Mouse (Mus musculus): Measurements from ENCODE around the gene Wwox. TPM values are rescaled to one million over a fixed set of nuclear protein-coding genes. Genes with fewer than 3 reads are reported as not detected.

Wwox gene
- polyA plus RNA-seq, 1 experiment = 11.3 TPM

DNA sequence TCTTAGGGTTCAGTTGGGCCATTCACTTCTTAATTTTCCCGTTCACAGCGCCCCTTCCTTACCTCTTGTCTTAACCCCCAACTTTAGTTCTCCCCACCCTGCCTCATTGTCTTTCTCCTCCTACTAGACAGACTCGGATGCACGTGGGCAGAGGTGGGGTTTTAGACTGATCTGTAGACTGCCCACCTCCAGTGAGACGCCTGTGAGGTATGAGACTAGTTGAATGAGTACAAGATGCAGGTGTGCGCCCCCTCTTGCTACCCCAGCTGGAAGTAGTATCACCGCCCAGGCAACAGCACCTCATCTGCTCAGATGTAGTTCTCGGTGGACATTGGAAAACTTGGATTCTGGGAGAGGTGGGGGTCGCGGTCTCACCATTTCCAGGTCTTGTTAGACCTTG lies 437.8 kb downstream of the Wwox start:
- no peak overlapping the region for H3K27ac ChIP-seq (ENCODE audit: insufficient read depth, low read length)
- no peaks in the 10 kb centered on the region for H3K4me1 ChIP-seq (ENCODE audit: control insufficient read depth, insufficient read depth, low read length)
- no peak overlapping the region for H3K4me3 ChIP-seq (ENCODE audit: low read depth, low read length)
- no peaks in the 10 kb centered on the region for H3K36me3 ChIP-seq (ENCODE audit: control insufficient read depth, insufficient read depth, low read length, poor library complexity, severe bottlenecking)
- TF ChIP-seq EP300 (IDR thresholded peaks at IDR 0.05; ENCODE audit: insufficient read depth, low read depth, low read length) (no peak), POLR2A (IDR thresholded peaks at IDR 0.05; ENCODE audit: insufficient read depth, low read length) (no peak), CTCF (IDR thresholded peaks at IDR 0.05; ENCODE audit: low read depth, low read length) (no peak)
- no peak overlapping the region for H3K9ac ChIP-seq (ENCODE audit: low read depth, poor library complexity, severe bottlenecking)
- H3K9me3 ChIP-seq (replicated peaks; ENCODE audit: control insufficient read depth, insufficient read depth, low read length, poor library complexity, severe bottlenecking) = no peaks in the 10 kb centered on the region
- H3K27me3 ChIP-seq (ENCODE audit: control insufficient read depth, insufficient read depth, low read length, poor library complexity, severe bottlenecking) = no peaks in the 10 kb centered on the region

DNA sequence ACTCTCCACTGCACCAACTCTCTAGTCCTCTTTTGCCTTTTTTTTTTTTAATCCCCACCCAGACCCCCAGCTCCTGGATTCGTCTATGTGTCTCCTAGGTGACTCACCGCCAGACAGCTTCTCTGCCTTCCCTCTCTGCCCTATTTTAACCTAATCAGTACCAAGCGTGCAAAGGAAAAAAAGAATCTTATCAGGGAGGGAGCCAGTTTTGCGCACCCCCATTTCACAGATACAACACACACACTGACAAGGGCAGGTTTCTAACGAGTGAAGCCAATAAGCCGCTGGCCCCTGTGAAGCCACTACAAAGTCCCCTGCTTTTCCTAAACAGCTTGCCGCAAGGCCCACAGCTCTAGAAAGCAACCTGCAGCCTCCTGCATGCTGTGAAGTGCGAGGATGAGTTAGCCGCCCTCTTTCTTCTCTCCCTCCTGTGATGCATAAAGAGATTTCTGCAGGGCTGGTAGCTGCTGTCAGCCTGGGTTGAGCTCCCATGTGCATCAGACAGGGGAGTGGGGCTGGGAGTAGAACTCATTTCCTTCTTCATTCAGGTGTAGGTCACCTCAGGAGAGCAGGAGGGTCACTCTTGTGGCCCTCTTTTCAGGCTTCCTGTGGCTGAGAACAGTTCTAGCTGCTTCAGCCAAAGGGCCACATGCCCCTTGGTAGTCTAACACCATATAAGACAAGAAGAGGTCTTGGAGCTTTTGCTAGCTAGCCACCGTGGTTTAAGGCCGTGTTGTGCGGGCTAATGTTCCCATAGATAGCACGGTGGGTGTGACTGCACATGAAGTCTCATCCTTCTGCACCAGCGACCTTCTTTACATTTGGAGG lies 439.2 kb downstream of the Wwox start:
- Histone ChIP-seq H3K27ac (ENCODE audit: insufficient read depth, low read length) (no peak overlapping the region), H3K9me3 (replicated peaks; ENCODE audit: control insufficient read depth, insufficient read depth, low read length, poor library complexity, severe bottlenecking) (no peaks in the 10 kb centered on the region), H3K27me3 (ENCODE audit: control insufficient read depth, insufficient read depth, low read length, poor library complexity, severe bottlenecking) (no peaks in the 10 kb centered on the region), H3K36me3 (ENCODE audit: control insufficient read depth, insufficient read depth, low read length, poor library complexity, severe bottlenecking) (no peaks in the 10 kb centered on the region), H3K9ac (ENCODE audit: low read depth, poor library complexity, severe bottlenecking) (no peak overlapping the region), H3K4me1 (ENCODE audit: control insufficient read depth, insufficient read depth, low read length) (no peaks in the 10 kb centered on the region), H3K4me3 (ENCODE audit: low read depth, low read length) (no peak overlapping the region)
- no peak for TF ChIP-seq POLR2A (IDR thresholded peaks at IDR 0.05; ENCODE audit: insufficient read depth, low read length)
- no peak for TF ChIP-seq CTCF (IDR thresholded peaks at IDR 0.05; ENCODE audit: low read depth, low read length)
- TF ChIP-seq EP300 (IDR thresholded peaks at IDR 0.05; ENCODE audit: insufficient read depth, low read depth, low read length) = no peak

DNA sequence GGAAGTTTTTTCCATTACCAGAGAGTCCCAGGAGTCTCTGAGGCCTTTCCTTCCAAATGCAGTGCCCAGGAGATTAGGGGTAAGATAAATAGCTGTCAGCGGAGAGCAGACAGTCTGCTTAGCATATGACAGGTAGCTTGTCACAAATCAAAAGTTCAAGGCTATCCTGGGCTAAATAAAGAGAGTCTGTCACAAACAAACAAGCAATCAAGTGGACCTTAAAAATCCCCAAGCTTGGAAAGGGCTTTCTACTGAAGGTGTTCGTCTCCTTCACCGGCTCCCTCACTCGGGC lies 439.8 kb downstream of the Wwox start:
- no peak overlapping the region for H3K27ac ChIP-seq (ENCODE audit: insufficient read depth, low read length)
- no peaks in the 10 kb centered on the region for H3K27me3 ChIP-seq (ENCODE audit: control insufficient read depth, insufficient read depth, low read length, poor library complexity, severe bottlenecking)
- H3K4me1 ChIP-seq (ENCODE audit: control insufficient read depth, insufficient read depth, low read length) = no peaks in the 10 kb centered on the region
- no peak overlapping the region for H3K9ac ChIP-seq (ENCODE audit: low read depth, poor library complexity, severe bottlenecking)
- TF ChIP-seq CTCF (IDR thresholded peaks at IDR 0.05; ENCODE audit: low read depth, low read length) (no peak), POLR2A (IDR thresholded peaks at IDR 0.05; ENCODE audit: insufficient read depth, low read length) (no peak), EP300 (IDR thresholded peaks at IDR 0.05; ENCODE audit: insufficient read depth, low read depth, low read length) (no peak)
- no peak overlapping the region for H3K4me3 ChIP-seq (ENCODE audit: low read depth, low read length)
- H3K9me3 ChIP-seq (replicated peaks; ENCODE audit: control insufficient read depth, insufficient read depth, low read length, poor library complexity, severe bottlenecking) = no peaks in the 10 kb centered on the region
- H3K36me3 ChIP-seq (ENCODE audit: control insufficient read depth, insufficient read depth, low read length, poor library complexity, severe bottlenecking) = no peaks in the 10 kb centered on the region

DNA sequence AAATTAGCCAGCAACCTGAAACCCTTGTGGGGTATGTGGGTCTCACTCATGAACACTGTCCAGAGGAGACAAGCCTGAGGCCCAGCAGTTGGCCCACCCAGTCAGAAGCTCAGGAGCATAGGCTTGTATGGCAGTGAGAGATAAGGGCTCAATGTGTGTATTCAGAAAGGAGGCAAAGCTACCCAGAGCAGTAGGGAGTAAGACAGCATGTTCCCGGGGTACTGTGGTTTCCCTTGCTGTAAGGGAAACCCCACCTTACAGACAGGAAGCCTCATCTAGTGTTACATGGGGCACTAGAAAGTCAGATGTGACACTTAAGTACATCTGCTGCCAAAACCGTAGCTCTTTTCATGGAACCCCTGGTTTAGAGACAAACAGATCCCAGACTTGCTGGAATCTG lies 440.2 kb downstream of the Wwox start:
- no peaks in the 10 kb centered on the region for H3K4me1 ChIP-seq (ENCODE audit: control insufficient read depth, insufficient read depth, low read length)

DNA sequence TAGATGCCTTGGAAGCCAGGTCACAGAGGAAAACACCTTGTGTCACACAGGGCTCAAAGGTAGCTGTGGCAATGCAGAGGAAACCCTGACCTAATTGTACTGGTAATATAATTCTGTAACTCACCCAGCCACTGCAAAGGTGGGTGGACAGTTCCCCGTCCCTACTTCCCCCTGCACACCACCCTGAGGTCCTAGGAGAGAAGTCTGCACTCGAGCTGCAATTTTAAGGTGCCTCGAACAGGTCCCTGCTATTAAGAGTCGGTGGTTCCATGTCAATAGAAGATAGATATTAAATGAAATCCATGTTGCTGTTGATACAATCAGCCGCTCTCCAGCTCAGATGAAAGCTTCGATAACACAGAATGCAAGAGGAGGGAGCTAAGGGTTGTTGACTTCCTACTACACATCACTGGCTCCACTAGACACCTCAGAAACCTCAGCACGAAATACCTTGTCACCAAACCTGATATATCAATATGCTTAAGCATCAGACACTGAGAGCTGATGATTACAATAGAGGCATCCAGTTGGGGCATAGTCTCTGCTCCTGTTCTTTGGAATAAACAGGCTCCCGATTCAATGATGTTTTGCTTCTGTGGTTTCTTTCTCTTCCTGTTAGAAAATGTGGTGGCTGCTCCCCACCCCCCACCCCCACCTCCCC lies 441.1 kb downstream of the Wwox start:
- H3K4me1 ChIP-seq (ENCODE audit: control insufficient read depth, insufficient read depth, low read length) = no peaks in the 10 kb centered on the region
- no peak overlapping the region for H3K27ac ChIP-seq (ENCODE audit: insufficient read depth, low read length)
- no peak overlapping the region for H3K4me3 ChIP-seq (ENCODE audit: low read depth, low read length)
- H3K9me3 ChIP-seq (replicated peaks; ENCODE audit: control insufficient read depth, insufficient read depth, low read length, poor library complexity, severe bottlenecking) = no peaks in the 10 kb centered on the region
- H3K36me3 ChIP-seq (ENCODE audit: control insufficient read depth, insufficient read depth, low read length, poor library complexity, severe bottlenecking) = no peaks in the 10 kb centered on the region
- no peak overlapping the region for H3K9ac ChIP-seq (ENCODE audit: low read depth, poor library complexity, severe bottlenecking)
- no peaks in the 10 kb centered on the region for H3K27me3 ChIP-seq (ENCODE audit: control insufficient read depth, insufficient read depth, low read length, poor library complexity, severe bottlenecking)
- TF ChIP-seq EP300 (IDR thresholded peaks at IDR 0.05; ENCODE audit: insufficient read depth, low read depth, low read length) = no peak
- no peak for TF ChIP-seq POLR2A (IDR thresholded peaks at IDR 0.05; ENCODE audit: insufficient read depth, low read length)
- TF ChIP-seq CTCF (IDR thresholded peaks at IDR 0.05; ENCODE audit: low read depth, low read length) = no peak

More for the DNA sequence above, 440.2 kb downstream of the Wwox start:
- Histone ChIP-seq H3K4me3 (ENCODE audit: low read depth, low read length) (no peak overlapping the region), H3K27me3 (ENCODE audit: control insufficient read depth, insufficient read depth, low read length, poor library complexity, severe bottlenecking) (no peaks in the 10 kb centered on the region), H3K36me3 (ENCODE audit: control insufficient read depth, insufficient read depth, low read length, poor library complexity, severe bottlenecking) (no peaks in the 10 kb centered on the region), H3K9me3 (replicated peaks; ENCODE audit: control insufficient read depth, insufficient read depth, low read length, poor library complexity, severe bottlenecking) (no peaks in the 10 kb centered on the region), H3K9ac (ENCODE audit: low read depth, poor library complexity, severe bottlenecking) (no peak overlapping the region), H3K27ac (ENCODE audit: insufficient read depth, low read length) (no peak overlapping the region)
- no peak for TF ChIP-seq EP300 (IDR thresholded peaks at IDR 0.05; ENCODE audit: insufficient read depth, low read depth, low read length)
- no peak for TF ChIP-seq CTCF (IDR thresholded peaks at IDR 0.05; ENCODE audit: low read depth, low read length)
- no peak for TF ChIP-seq POLR2A (IDR thresholded peaks at IDR 0.05; ENCODE audit: insufficient read depth, low read length)

DNA sequence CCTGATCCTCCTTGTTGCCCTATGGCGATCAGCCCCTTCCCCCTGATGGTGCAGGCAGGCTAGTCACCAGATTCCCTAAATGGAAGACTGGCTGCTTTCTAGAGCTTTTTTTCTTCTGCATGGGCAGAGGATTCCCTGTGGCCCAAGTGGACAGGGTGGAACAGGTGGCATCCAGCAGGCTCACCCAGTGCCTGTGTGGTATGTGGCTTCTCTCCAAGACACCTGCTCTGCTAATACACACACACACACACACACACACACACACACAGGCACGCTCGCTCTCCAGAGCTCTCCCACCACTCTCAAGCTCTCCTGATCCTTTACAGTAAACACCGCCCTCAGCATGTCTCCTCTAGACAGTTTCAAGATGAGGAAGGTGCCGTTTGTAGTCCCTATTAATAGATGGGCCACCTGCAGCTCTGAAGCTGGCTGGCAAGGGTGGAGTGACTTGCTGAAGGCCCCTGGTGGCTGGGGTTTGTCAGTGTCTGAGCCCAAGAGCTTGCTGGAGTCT lies 442.5 kb downstream of the Wwox start:
- Histone ChIP-seq H3K27ac (ENCODE audit: insufficient read depth, low read length) (no peak overlapping the region), H3K27me3 (ENCODE audit: control insufficient read depth, insufficient read depth, low read length, poor library complexity, severe bottlenecking) (no peaks in the 10 kb centered on the region), H3K4me1 (ENCODE audit: control insufficient read depth, insufficient read depth, low read length) (no peaks in the 10 kb centered on the region), H3K36me3 (ENCODE audit: control insufficient read depth, insufficient read depth, low read length, poor library complexity, severe bottlenecking) (no peaks in the 10 kb centered on the region), H3K4me3 (ENCODE audit: low read depth, low read length) (no peak overlapping the region), H3K9me3 (replicated peaks; ENCODE audit: control insufficient read depth, insufficient read depth, low read length, poor library complexity, severe bottlenecking) (no peaks in the 10 kb centered on the region), H3K9ac (ENCODE audit: low read depth, poor library complexity, severe bottlenecking) (no peak overlapping the region)
- no peak for TF ChIP-seq EP300 (IDR thresholded peaks at IDR 0.05; ENCODE audit: insufficient read depth, low read depth, low read length)
- TF ChIP-seq CTCF (IDR thresholded peaks at IDR 0.05; ENCODE audit: low read depth, low read length) = no peak
- no peak for TF ChIP-seq POLR2A (IDR thresholded peaks at IDR 0.05; ENCODE audit: insufficient read depth, low read length)

Data from ES-Bruce4 (cell line).